In the genomic region with DNA sequence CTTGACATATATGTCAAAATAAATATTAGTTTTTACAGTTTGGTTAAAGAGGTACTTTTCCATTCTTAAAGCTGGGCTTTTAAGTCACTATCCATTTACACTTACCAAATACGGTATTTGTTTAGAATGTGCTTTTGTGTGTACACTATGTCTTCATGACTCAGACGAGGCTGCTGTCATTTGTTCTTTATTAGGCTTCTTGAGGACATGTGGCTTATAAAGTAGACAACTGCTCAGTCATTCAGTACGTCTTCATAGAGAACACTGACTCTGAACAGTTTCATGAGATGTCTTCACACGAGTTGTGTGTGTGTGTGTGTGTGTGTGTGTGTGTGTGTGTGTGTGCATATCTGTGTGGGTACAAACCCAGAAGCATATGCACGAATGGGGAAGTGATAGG, we compare ENCODE assay signal across 24 mouse cellular contexts.
"Had no signal": no experiment of that assay in that cellular context is flagged by ENCODE, and none has a peak within 500 bp of the region (broad histone marks: within the 10 kb centered on the region; RNA-seq: fewer than 3 reads in every experiment).

No protein-coding gene starts in this region.

- H3K4me3 ChIP-seq: gastrocnemius, adult 2 months; heart, embryonic 10.5 days; heart, embryonic 12.5 days; hindbrain, embryonic 10.5 days; hindbrain, embryonic 12.5 days; intestine, embryonic 15.5 days; layer of hippocampus, adult 2 months; left cerebral cortex, adult 2 months; limb, embryonic 10.5 days; limb, embryonic 12.5 days had no signal

- H3K36me3 ChIP-seq: heart, embryonic 10.5 days; heart, embryonic 12.5 days; hindbrain, embryonic 10.5 days; hindbrain, embryonic 12.5 days; intestine, embryonic 15.5 days; limb, embryonic 10.5 days; limb, embryonic 12.5 days had no signal

- DNase-seq: gastrocnemius, adult 2 months; gastrocnemius, postnatal 10 days; gastrocnemius, postnatal 25 days; heart, adult 18-20 months; heart, postnatal 10 days; heart, postnatal 4 days; kidney, adult 18-20 months; kidney, adult 8-10 months; kidney, postnatal 10 days; kidney, postnatal 25 days; kidney, postnatal 4 days had no signal

- H3K9ac ChIP-seq: heart, embryonic 12.5 days; hindbrain, embryonic 12.5 days; hindbrain, embryonic 14.5 days; intestine, embryonic 15.5 days; limb, embryonic 12.5 days had no signal

- H3K9me3 ChIP-seq: heart, embryonic 10.5 days; heart, embryonic 12.5 days; hindbrain, embryonic 10.5 days; hindbrain, embryonic 12.5 days; intestine, embryonic 15.5 days; limb, embryonic 10.5 days; limb, embryonic 12.5 days had no signal

- H3K27ac ChIP-seq: gastrocnemius, adult 2 months; heart, embryonic 10.5 days; hindbrain, embryonic 10.5 days; hindbrain, embryonic 12.5 days; hindbrain, embryonic 14.5 days; intestine, embryonic 15.5 days; layer of hippocampus, adult 2 months; left cerebral cortex, adult 2 months; limb, embryonic 10.5 days; limb, embryonic 12.5 days had no signal

- H3K27me3 ChIP-seq: heart, embryonic 12.5 days; hindbrain, embryonic 12.5 days; intestine, embryonic 15.5 days; limb, embryonic 12.5 days had no signal

- ATAC-seq: hindbrain, embryonic 16.5 days; inflammation-experienced regulatory T-cells, adult 6 months; intestine, embryonic 15.5 days; intestine, postnatal 0 days had no signal

- H3K4me1 ChIP-seq: heart, embryonic 10.5 days; heart, embryonic 12.5 days; hindbrain, embryonic 10.5 days; hindbrain, embryonic 12.5 days; intestine, embryonic 15.5 days; limb, embryonic 10.5 days; limb, embryonic 12.5 days had no signal

- H3K4me2 ChIP-seq: heart, embryonic 12.5 days; hindbrain, embryonic 12.5 days; hindbrain, embryonic 14.5 days; intestine, embryonic 15.5 days; limb, embryonic 12.5 days had no signal
